Mouse (Mus musculus) heart, embryonic 10.5 days (tissue): ENCODE measurements around the gene Stxbp1. TPM values are rescaled to one million over a fixed set of nuclear protein-coding genes. Genes with fewer than 3 reads are reported as not detected.

Experiments
- DNase-seq: peaks from one replicate; pipeline ENCODE4 v3.0.0-alpha.2; 2017; ENCODE audit warnings: low spot score
- H3K27ac ChIP-seq: fragments of 300-500 bp; sonication (generic); 2 replicates; pipeline ENCODE4 v1.5.1; 2016; ENCODE audit warnings: mild to moderate bottlenecking
- H3K27me3 ChIP-seq: fragments of 300-500 bp; sonication (generic); 2 replicates; pipeline ENCODE4 v1.6.1; 2016; ENCODE audit warnings: mild to moderate bottlenecking; ENCODE audit not compliant: poor library complexity, insufficient read depth, severe bottlenecking
- H3K36me3 ChIP-seq: fragments of 300-500 bp; sonication (generic); 2 replicates; pipeline ENCODE4 v1.6.1; 2016; ENCODE audit warnings: mild to moderate bottlenecking, moderate library complexity
- H3K4me1 ChIP-seq: fragments of 300-500 bp; sonication (generic); 2 replicates; pipeline ENCODE4 v1.6.1; 2016; ENCODE audit warnings: mild to moderate bottlenecking
- H3K4me3 ChIP-seq: fragments of 300-500 bp; sonication (generic); 2 replicates; pipeline ENCODE4 v1.5.1; 2016; ENCODE audit warnings: mild to moderate bottlenecking, moderate library complexity
- H3K9me3 ChIP-seq: fragments of 300-500 bp; sonication (generic); 2 replicates; pipeline ENCODE4 v1.6.1; 2016; ENCODE audit warnings: mild to moderate bottlenecking, moderate library complexity
- WGBS: fragments of 180-500 bp; shearing (Covaris S2); methylation state at CpG from one replicate; pipeline ENCODE4 v1.1.7; 2016; 5-methylcytosine and 5-hydroxymethylcytosine counted together
- polyA plus RNA-seq: library from polyadenylated mRNA; unstranded; fragments of >200 nt; fragmentation: Nextera tagmentation; extraction: Ambion mirVana; gene quantifications from 2 replicates; pipeline ENCODE4 v1.2.1, GENCODE M21; 2016

Stxbp1 gene
- polyA plus RNA-seq, 1 experiment from 2014 or later: 19.1 TPM

- peak overlapping the region; percentile 60 for H3K4me3 ChIP-seq
- DNase-seq: peak; percentile 92
- 9% methylated on average over 31 of the region's 31 CpGs for WGBS
- peaks cover 21% of the 10 kb centered on the region for H3K4me1 ChIP-seq
- H3K27me3 ChIP-seq: peaks cover 24% of the 10 kb centered on the region
- H3K36me3 ChIP-seq: peaks cover 60% of the 10 kb centered on the region
- peak overlapping the region; percentile 60 for H3K27ac ChIP-seq
- H3K9me3 ChIP-seq: no peaks in the 10 kb centered on the region
Measured at GRCm38 (mm10) chr2:32750887-32751664, 96.0 kb downstream of the Stxbp1 start.

GRCm38 (mm10) chr2:32750199-32750598 is 96.8 kb downstream of the Stxbp1 start:
- Histone ChIP-seq H3K9me3 (no peaks in the 10 kb centered on the region), H3K27me3 (peaks cover 33% of the 10 kb centered on the region), H3K36me3 (peaks cover 69% of the 10 kb centered on the region), H3K27ac (no peak overlapping the region), H3K4me1 (peaks cover 21% of the 10 kb centered on the region), H3K4me3 (no peak overlapping the region)
- DNase-seq: no peak
- 68% methylated on average over 7 of the region's 7 CpGs for WGBS

GRCm38 (mm10) chr2:32749082-32749481 is 98.0 kb downstream of the Stxbp1 start:
- Histone ChIP-seq H3K27me3 (peaks cover 29% of the 10 kb centered on the region), H3K27ac (no peak overlapping the region), H3K36me3 (peaks cover 65% of the 10 kb centered on the region), H3K4me3 (no peak overlapping the region), H3K4me1 (peaks cover 21% of the 10 kb centered on the region), H3K9me3 (no peaks in the 10 kb centered on the region)
- DNase-seq: no peak
- WGBS: 84% methylated on average over 16 of the region's 16 CpGs

- no peak overlapping the region for H3K4me3 ChIP-seq
- 72% methylated on average over 15 of the region's 15 CpGs for WGBS
- H3K4me1 ChIP-seq: peaks cover 24% of the 10 kb centered on the region
- peaks cover 40% of the 10 kb centered on the region for H3K36me3 ChIP-seq
- peaks cover 67% of the 10 kb centered on the region for H3K27me3 ChIP-seq
- no peak for DNase-seq
- no peaks in the 10 kb centered on the region for H3K9me3 ChIP-seq
- no peak overlapping the region for H3K27ac ChIP-seq
Measured at GRCm38 (mm10) chr2:32744272-32744982, 102.6 kb downstream of the Stxbp1 start.

- DNase-seq: no peak
Measured at GRCm38 (mm10) chr2:32742173-32742531, 104.9 kb downstream of the Stxbp1 start.

GRCm38 (mm10) chr2:32741273-32742172 is 105.5 kb downstream of the Stxbp1 start:
- Histone ChIP-seq H3K36me3 (peaks cover 29% of the 10 kb centered on the region), H3K9me3 (no peaks in the 10 kb centered on the region), H3K4me3 (peak overlapping the region; percentile 64), H3K4me1 (peaks cover 33% of the 10 kb centered on the region), H3K27ac (peak overlapping the region; percentile 82), H3K27me3 (peaks cover 70% of the 10 kb centered on the region)
- WGBS: 5% methylated on average over 47 of the region's 58 CpGs
- DNase-seq: no peak

More at GRCm38 (mm10) chr2:32742173-32742531, 104.9 kb downstream of the Stxbp1 start:
- WGBS: 8% methylated on average over 18 of the region's 18 CpGs
- Histone ChIP-seq H3K36me3 (peaks cover 34% of the 10 kb centered on the region), H3K27me3 (peaks cover 70% of the 10 kb centered on the region), H3K27ac (peak overlapping the region; percentile 82; the same call in 1 of the 2 replicates), H3K4me3 (peak overlapping the region; percentile 64), H3K9me3 (no peaks in the 10 kb centered on the region), H3K4me1 (peaks cover 27% of the 10 kb centered on the region)

GRCm38 (mm10) chr2:32740916-32741272 is 106.2 kb downstream of the Stxbp1 start, which contains the start of gene 6330409D20Rik:
6330409D20Rik (minus strand) TSS chr2:32741016.
- H3K36me3 ChIP-seq: peaks cover 23% of the 10 kb centered on the region; the same call in 1 of the 2 replicates
- H3K4me1 ChIP-seq: peaks cover 37% of the 10 kb centered on the region
- H3K27ac ChIP-seq: peak within 1 kb of the TSS; percentile 82
- peak within 1 kb of the TSS; percentile 64 for H3K4me3 ChIP-seq
- whole genome bisulfite sequencing: 10% methylated on average over 11 of the region's 11 CpGs
- peaks cover 66% of the 10 kb centered on the region for H3K27me3 ChIP-seq
- no peak for DNase-seq
- no peaks in the 10 kb centered on the region for H3K9me3 ChIP-seq

GRCm38 (mm10) chr2:32739311-32739710 is 107.7 kb downstream of the Stxbp1 start:
- H3K36me3 ChIP-seq: peaks cover 10% of the 10 kb centered on the region; the same call in 1 of the 2 replicates
- no peak for DNase-seq
- no peaks in the 10 kb centered on the region for H3K9me3 ChIP-seq
- no peak overlapping the region for H3K4me3 ChIP-seq
- WGBS: 71% methylated on average over 4 of the region's 4 CpGs
- no peak overlapping the region for H3K27ac ChIP-seq
- H3K27me3 ChIP-seq: peaks cover 54% of the 10 kb centered on the region
- peaks cover 52% of the 10 kb centered on the region for H3K4me1 ChIP-seq

Other genes with a start within 250 kb of the Stxbp1 start
- 25.1 and 28.4 TPM in 2 replicates for gene St6galnac6, start 247.5 kb downstream of the Stxbp1 start, polyA plus RNA-seq
- 179 and 305 TPM in 2 replicates for gene Ak1, start 225.5 kb downstream of the Stxbp1 start, polyA plus RNA-seq
- gene Eng, start 200.7 kb downstream of the Stxbp1 start, polyA plus RNA-seq: 87.1 and 149 TPM in 2 replicates
- 24.7 and 34.8 TPM in 2 replicates for gene Fpgs, start 143.1 kb downstream of the Stxbp1 start, polyA plus RNA-seq
- 89.1 and 115 TPM in 2 replicates for gene Cdk9, start 134.2 kb downstream of the Stxbp1 start, polyA plus RNA-seq
- gene Sh2d3c, start 126.2 kb downstream of the Stxbp1 start, polyA plus RNA-seq: 34.8 and 35.4 TPM in 2 replicates
- gene 6330409D20Rik, start 106.2 kb downstream of the Stxbp1 start, polyA plus RNA-seq: 0.28 TPM in 1 of 2 replicates, not detected in the other
- 46.2 and 57.2 TPM in 2 replicates for gene Tor2a, start 90.0 kb downstream of the Stxbp1 start, polyA plus RNA-seq
- 0.29 and 0.52 TPM in 2 replicates for gene Ttc16, start 71.6 kb downstream of the Stxbp1 start, polyA plus RNA-seq
- gene Ptrh1, start 71.5 kb downstream of the Stxbp1 start, polyA plus RNA-seq: 5.1 and 5.6 TPM in 2 replicates
- 0.78 and 1.2 TPM in 2 replicates for gene Cfap157, start 62.8 kb downstream of the Stxbp1 start, polyA plus RNA-seq
- 47.1 and 55.5 TPM in 2 replicates for gene Fam129b, start 28.9 kb upstream of the Stxbp1 start, polyA plus RNA-seq
- 121 and 170 TPM in 2 replicates for gene Rpl12, start 114.3 kb upstream of the Stxbp1 start, polyA plus RNA-seq
- gene Lrsam1, start 114.4 kb upstream of the Stxbp1 start, polyA plus RNA-seq: 7.6 and 8.6 TPM in 2 replicates
- 20.8 and 23.4 TPM in 2 replicates for gene Slc2a8, start 134.8 kb upstream of the Stxbp1 start, polyA plus RNA-seq